Mouse (Mus musculus): ENCODE measurements around the gene Rapgef1.

The Rapgef1 gene

GRCm38 (mm10) chr2:29645071-29645628 lies 25.6 kb downstream of the Rapgef1 start:
- peak; percentile 4 for DNase-seq (ENCODE audit: low read depth, low spot score)

DNA sequence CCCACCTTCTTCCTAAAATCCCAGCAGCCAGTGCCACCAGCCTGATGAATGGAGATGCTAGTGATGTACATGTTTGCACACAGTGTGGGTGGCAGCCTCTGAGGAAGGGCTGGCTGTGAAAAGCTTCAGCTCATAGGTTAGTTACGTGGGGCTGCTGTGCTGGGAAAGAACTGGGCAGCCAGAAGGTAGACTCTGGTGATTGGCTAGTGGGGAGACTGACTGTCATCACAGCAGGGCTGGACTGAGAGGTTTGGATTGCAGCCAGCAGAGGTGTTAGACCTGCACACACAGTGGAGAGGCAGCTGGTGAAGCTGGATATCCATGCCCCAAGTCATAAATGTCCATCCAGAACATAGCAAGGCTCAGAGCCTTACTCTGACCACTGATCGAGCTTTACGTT lies 27.1 kb downstream of the Rapgef1 start:
- DNase-seq (ENCODE audit: low read depth, low spot score), result peak; percentile 30

DNA sequence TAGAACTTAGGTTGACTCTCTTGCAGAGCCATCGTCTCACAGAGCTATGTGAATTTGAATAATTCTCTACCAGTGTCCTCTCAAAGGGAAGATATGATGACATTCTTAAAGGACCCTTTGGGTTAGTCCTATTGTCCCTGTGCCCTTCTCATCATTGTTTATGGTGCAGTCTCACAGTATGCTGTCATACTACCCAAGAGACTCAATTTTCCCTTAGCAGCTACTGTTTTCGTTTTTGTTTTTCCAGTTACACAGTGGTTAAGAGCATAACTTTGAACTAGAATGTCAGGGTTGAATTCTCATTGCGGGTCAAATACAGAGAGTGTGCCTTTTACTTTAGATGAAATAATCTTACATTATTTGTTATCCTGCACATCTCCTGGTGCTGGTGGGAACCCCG lies 27.6 kb downstream of the Rapgef1 start:
- peak; percentile 33 for DNase-seq (ENCODE audit: low read depth, low spot score)

- no peak for DNase-seq (ENCODE audit: low read depth, low spot score)
These were observed 28.3 kb downstream of the Rapgef1 start for GRCm38 (mm10) chr2:29647808-29648207.

DNA sequence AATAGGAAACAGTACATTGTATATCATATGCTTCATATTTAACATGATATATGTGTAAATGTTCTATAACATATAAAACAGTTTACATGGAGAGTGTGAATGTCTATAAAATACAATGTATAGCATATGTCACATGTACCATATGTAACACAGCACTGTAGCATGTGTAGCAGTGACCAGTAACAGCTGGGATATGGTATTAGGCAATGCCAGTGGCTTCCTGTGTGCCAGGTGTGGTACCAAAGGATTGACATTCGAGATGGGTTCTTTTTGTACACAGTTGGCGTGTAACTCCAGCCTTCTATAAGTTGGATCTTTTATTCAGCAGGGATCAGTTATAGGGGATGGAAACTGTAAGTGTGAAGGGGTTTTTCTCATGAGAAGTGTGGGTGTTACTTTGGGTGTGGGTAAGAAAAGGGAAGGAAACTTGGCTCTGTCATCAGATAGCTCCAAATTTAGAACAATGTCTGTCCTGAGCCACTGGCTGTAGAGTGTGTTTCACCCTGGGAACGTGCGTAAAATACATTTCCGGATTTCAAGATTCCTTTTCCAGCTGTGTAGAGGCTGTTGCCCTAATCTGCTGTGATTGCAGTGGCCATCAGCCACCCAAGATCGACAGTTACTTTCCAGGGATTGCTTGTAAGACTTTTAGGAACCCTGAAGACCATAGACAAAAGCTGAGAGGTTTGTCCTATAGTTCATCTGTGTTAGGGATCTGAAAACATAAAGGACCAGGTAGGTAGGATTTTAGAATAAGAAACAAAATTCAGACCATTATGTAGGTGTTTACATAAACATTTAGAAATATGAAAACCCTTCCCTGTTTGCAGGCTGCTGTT lies 29.7 kb downstream of the Rapgef1 start:
- peak; percentile 58 for DNase-seq (ENCODE audit: low read depth, low spot score)

- peak; percentile 67 for DNase-seq (ENCODE audit: low read depth, low spot score)
These were observed 30.4 kb downstream of the Rapgef1 start for GRCm38 (mm10) chr2:29649795-29650457.

DNA sequence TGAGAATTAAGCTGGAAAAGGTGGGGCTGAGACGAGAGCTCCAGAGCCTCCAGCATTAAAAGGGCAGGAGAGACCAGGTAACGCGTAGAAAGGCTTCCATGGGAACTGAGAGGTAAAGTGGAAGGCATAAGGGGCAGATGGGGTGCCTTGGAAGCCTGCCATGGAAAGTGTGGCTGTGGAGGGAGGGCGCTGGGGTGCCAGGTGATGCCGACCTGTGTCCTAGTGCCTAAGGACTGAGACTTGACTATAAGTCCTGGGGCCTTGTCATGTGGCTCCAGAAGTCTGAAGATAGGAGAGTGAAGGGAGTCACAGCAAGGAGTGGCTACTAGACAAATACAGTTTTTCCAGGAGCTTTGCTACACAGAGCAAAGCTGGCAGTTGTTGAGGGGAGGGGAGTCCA lies 32.4 kb downstream of the Rapgef1 start:
- DNase-seq (ENCODE audit: low read depth, low spot score), result no peak

DNA sequence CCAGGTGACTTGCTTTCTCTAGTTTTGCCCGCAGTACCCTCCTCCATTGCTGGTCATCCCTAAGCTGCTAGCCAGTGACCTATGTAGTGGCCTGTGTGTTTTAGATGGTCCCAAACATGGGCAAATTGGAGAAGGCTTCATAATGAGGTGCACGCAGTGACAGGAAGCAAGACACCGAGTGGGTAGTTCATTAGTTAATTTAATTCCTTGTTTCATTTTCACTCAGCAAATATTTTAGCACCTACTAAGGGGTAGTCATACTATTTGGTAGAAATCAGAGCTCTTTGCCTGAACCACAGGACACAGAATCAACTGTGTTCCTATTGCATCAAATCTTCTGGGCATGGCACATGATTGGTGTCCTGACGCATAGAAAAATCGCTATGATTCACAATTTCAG lies 35.9 kb downstream of the Rapgef1 start:
- peak; percentile 12 for DNase-seq (ENCODE audit: low read depth, low spot score)

- DNase-seq (ENCODE audit: low read depth, low spot score), result peak; percentile 2
These were observed 36.6 kb downstream of the Rapgef1 start for GRCm38 (mm10) chr2:29656095-29656494.

DNA sequence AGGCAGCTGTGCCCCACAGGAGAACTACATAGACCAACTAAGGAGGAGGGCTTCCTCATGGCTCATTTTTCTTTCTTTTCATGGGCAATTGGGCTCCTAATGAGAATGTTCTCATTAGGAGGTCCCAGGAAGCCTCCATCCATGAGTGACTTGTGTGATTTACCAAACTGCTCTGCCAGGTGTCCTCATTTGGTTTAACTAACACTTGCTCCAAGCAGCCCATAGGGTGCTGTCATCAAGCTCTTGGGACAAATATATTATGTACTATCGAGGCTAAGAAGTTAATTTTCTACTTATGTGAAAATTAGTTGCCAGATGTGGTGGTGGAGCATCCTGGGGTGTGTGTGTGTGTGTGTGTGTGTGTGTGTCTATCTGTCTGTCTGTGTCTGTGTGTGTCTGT lies 37.6 kb downstream of the Rapgef1 start:
- peak; percentile 6 for DNase-seq (ENCODE audit: low read depth, low spot score)

DNA sequence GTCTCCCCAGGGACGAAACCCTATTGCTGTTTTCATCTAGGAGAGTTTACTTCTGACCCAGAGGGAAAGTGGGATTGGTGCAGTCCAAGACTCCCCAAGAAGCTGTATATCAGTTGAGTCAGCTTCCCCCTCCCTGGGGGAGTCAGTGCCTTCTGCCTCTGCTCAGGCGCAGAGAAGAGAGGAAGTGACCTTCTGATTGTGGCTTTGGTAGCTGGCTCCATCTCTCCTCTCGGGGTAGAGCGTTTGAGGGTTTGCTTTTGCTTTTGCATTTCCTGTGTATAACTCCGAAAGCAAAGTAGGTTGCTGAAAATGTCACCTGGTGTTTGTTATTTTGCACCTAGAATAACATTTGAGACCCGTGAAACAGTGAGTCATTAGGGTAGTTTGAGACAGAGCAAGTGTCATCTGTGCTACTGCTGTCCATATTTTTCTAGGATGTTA lies 42.3 kb downstream of the Rapgef1 start:
- DNase-seq (ENCODE audit: low read depth, low spot score), result peak; percentile 85

DNA sequence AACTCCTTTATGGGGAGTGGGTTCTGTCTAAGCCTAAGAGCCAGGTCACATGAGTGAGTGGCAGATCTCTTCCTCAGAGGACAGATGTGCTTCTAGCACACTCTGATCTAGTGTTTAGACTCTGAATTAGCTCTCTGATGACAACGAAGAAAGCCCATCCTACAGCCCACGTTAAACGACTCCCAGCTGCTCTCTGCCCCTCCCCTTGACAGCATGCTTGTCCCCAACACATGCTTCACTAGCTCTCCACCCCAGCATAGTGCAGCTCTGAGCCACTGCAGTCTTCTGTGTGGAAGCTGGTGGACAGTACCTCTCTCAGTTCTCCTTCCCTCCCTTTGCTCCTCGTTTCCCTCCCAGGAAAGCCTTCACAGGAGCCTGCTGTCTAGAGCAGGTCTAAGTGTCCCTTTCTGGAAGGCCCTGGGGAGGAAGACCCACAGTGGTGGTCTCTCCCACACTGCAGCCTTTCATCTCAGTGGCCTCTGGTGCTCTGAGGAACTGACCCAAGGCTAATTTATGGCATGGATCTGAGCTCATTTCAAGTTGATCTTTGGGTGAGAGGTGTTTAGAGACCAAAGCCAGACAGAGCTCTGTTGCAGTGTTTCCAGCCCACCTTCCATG lies 43.8 kb downstream of the Rapgef1 start:
- no peak for DNase-seq (ENCODE audit: low read depth, low spot score)

DNA sequence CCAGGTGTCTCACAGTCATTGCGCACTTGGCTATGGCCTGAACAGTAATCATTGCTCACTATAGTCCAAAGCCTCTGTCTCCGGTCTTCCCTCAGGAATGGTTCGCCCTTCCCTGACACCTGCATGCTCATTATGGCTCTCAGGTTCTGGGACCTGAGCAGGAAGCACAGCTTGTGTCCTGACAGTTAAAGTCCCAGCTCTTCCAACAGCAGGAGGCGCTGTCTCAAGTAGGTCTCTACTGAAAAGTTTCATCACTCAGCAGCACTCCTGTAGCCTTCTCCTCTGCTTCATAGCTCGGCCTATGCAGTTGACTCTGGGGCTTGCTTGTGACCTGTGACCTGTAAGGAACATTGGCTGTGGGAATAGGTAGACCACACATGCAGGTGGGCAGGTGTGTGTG lies 45.9 kb downstream of the Rapgef1 start:
- DNase-seq (ENCODE audit: low read depth, low spot score), result peak; percentile 63

- DNase-seq (ENCODE audit: low read depth, low spot score), result peak; percentile 69
These were observed 47.1 kb downstream of the Rapgef1 start for GRCm38 (mm10) chr2:29666589-29666988.

- no peak for DNase-seq (ENCODE audit: low read depth, low spot score)
These were observed 47.6 kb downstream of the Rapgef1 start for GRCm38 (mm10) chr2:29667109-29667508.

DNA sequence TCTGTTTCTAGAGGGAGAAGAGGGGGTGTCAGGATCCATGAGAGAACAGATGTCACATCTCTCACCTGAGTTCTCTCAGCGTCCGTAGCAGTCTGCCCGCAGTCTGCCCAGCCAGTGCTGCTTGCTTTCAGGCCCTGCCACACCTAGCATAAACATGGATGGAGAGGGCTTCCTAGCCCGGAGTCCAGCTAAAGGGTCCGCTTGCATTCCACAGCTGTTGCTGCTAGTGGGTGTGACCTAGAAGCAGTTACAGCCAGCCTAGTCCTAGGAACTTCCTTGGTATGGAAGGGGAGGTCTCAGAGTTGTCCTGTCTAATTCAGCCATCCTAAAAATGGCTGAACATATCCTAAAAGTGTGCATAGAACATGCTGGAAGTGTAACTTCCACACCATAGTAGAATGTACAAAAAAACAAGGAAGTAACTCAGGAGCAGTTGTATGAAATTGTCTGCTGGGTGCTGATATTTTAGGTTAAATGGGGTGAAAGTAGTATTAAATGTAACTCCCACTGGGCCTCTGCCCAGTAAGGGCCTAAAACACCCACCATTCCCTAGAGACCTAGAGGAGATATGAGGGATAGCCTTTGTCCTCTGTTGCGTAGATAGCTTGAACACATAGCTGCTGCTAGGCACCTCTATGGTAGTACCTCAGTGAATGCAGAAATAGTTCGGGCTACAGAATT lies 48.6 kb downstream of the Rapgef1 start:
- no peak for DNase-seq (ENCODE audit: low read depth, low spot score)

DNA sequence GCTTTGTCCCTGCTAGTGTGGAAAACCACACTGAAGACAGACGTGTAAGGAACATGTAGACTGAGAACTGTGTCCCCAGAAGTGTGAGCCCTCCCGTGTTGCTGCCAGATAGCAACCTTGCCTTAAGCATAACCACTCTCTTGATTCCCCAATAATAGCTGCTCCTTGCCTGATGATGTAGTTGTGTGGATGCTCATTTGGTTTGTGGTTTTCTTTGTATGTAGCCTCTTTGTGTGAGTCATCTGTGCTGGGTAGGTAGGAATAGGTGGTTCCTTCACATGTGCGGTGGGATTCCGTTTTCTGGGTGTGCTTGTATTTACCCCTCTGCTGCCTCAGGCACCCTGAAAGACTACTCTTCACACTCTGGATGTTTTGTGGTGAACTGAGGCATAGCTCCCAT lies 49.4 kb downstream of the Rapgef1 start:
- peak; percentile 56 for DNase-seq (ENCODE audit: low read depth, low spot score)

- DNase-seq (ENCODE audit: low read depth, low spot score), result no peak
These were observed 50.2 kb downstream of the Rapgef1 start for GRCm38 (mm10) chr2:29669711-29670110.

- peak; percentile 83 for DNase-seq (ENCODE audit: low read depth, low spot score)
These were observed 50.9 kb downstream of the Rapgef1 start for GRCm38 (mm10) chr2:29670231-29670991.

- DNase-seq (ENCODE audit: low read depth, low spot score), result no peak
These were observed 51.9 kb downstream of the Rapgef1 start for GRCm38 (mm10) chr2:29671374-29671773.

DNA sequence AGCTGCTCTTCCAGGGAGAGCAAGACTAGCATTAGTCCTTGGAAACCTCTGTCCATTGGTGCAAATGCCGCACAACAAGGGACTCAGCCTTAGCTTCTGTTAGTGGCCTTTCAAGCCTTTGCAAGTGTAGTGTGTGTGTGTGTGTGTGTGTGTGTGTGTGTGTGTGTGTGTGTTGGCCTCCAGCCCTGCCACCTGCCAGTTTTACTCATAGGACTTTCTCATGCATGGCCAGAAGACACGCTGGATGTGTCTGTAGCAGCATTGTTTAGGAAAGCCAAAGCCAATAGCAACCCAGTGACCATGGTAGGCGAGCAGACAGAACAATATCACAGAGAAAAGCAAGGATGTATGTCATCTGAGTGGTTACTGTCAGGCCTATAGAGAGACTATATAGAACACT lies 52.3 kb downstream of the Rapgef1 start:
- no peak for DNase-seq (ENCODE audit: low read depth, low spot score)
